Mouse (Mus musculus) liver, embryonic 11.5 days (tissue): ENCODE data around the gene Myog. TPM values are rescaled to one million over a fixed set of nuclear protein-coding genes. Genes with fewer than 3 reads are reported as not detected.

Experiments
- ATAC-seq: fragments of 200-750 bp; cut with Nextera tagmentation; replicated peaks from 2 replicates; pipeline ENCODE4 v1.8.0; 2017; ENCODE audit warnings: moderate number of reproducible peaks, mild to moderate bottlenecking, moderate TSS enrichment, moderate library complexity; ENCODE audit not compliant: low FRiP score
- DNase-seq: peaks from one replicate; pipeline ENCODE4 v3.0.0-alpha.2; 2017; ENCODE audit warnings: low spot score
- H3K27ac ChIP-seq: fragments of 300-500 bp; sonication (generic); 2 replicates; pipeline ENCODE4 v1.5.1; 2014; ENCODE audit warnings: mild to moderate bottlenecking, low read depth, low read length, control low read depth
- H3K27me3 ChIP-seq: fragments of 300-500 bp; sonication (generic); replicated peaks from 2 replicates; pipeline ENCODE4 v1.6.1; 2014; ENCODE audit warnings: low read length, mixed read lengths; ENCODE audit not compliant: control insufficient read depth, insufficient read depth
- H3K36me3 ChIP-seq: fragments of 300-500 bp; sonication (generic); 2 replicates; pipeline ENCODE4 v1.6.1; 2014; ENCODE audit warnings: mild to moderate bottlenecking, low read length, moderate library complexity, mixed read lengths; ENCODE audit not compliant: control insufficient read depth, insufficient read depth
- H3K4me1 ChIP-seq: fragments of 300-500 bp; sonication (generic); replicated peaks from 2 replicates; pipeline ENCODE4 v1.6.1; 2014; ENCODE audit warnings: low read length, mixed read lengths; ENCODE audit not compliant: control insufficient read depth, insufficient read depth
- H3K4me2 ChIP-seq: fragments of 300-500 bp; sonication (generic); 2 replicates; pipeline ENCODE4 v1.6.1; 2014; ENCODE audit warnings: mild to moderate bottlenecking, control low read depth, moderate library complexity
- H3K4me3 ChIP-seq: fragments of 300-500 bp; sonication (generic); 2 replicates; pipeline ENCODE4 v1.5.1; 2014; ENCODE audit warnings: low read depth, low read length, control low read depth
- H3K9ac ChIP-seq: fragments of 300-500 bp; sonication (generic); 2 replicates; pipeline ENCODE4 v1.6.1; 2014; ENCODE audit warnings: low read depth, low read length, control low read depth
- H3K9me3 ChIP-seq: fragments of 300-500 bp; sonication (generic); 2 replicates; pipeline ENCODE4 v1.6.1; 2016; ENCODE audit warnings: low read length, inconsistent platforms, mixed read lengths; ENCODE audit not compliant: control insufficient read depth
- WGBS: fragments of 180-500 bp; shearing (Covaris S2); extraction: QIAGEN DNeasy Blood & Tissue Kit; methylation state at CpG from one replicate; pipeline ENCODE4 v1.1.7; 2014; 5-methylcytosine and 5-hydroxymethylcytosine counted together
- polyA plus RNA-seq: library from polyadenylated mRNA; unstranded; fragments of >200 nt; fragmentation: Nextera tagmentation; extraction: Ambion mirVana; gene quantifications from 2 replicates; pipeline ENCODE4 v1.2.1, GENCODE M21; 2014

Myog gene
- polyA plus RNA-seq, 1 experiment from 2014 or later: 5.2 TPM

GRCm38 (mm10) chr1:134322591-134322990 lies 32.8 kb downstream of the Myog start:
- no peak overlapping the region for H3K9ac ChIP-seq
- H3K9me3 ChIP-seq: no peaks in the 10 kb centered on the region
- 76% methylated on average over 6 of the region's 6 CpGs for WGBS
- no peak for ATAC-seq
- DNase-seq: no peak
- 0 out of 2 replicates have a peak, but pooled peaks cover 2% of the 10 kb centered on the region for H3K27me3 ChIP-seq
- H3K4me1 ChIP-seq: no peaks in the 10 kb centered on the region
- no peak overlapping the region for H3K4me3 ChIP-seq
- no peak overlapping the region for H3K4me2 ChIP-seq
- H3K36me3 ChIP-seq: no peaks in the 10 kb centered on the region
- H3K27ac ChIP-seq: no peak overlapping the region

- 85% methylated on average over 12 of the region's 12 CpGs for WGBS
- Histone ChIP-seq H3K9ac (no peak overlapping the region), H3K4me2 (no peak overlapping the region), H3K9me3 (no peaks in the 10 kb centered on the region), H3K4me3 (no peak overlapping the region), H3K27me3 (0 out of 2 replicates have a peak, but pooled peaks cover 2% of the 10 kb centered on the region), H3K4me1 (no peaks in the 10 kb centered on the region), H3K27ac (no peak overlapping the region), H3K36me3 (no peaks in the 10 kb centered on the region)
- DNase-seq: no peak
- ATAC-seq: no peak
Measured at GRCm38 (mm10) chr1:134326841-134327346, 37.1 kb downstream of the Myog start.

- peak; percentile 51 for DNase-seq
- H3K36me3 ChIP-seq: no peaks in the 10 kb centered on the region
- WGBS: 51% methylated on average over 20 of the region's 20 CpGs
- no peaks in the 10 kb centered on the region for H3K27me3 ChIP-seq
- 0 out of 2 replicates have a peak, but pooled peaks have one; percentile 6 for ATAC-seq
- no peaks in the 10 kb centered on the region for H3K9me3 ChIP-seq
- no peak overlapping the region for H3K4me3 ChIP-seq
- H3K4me1 ChIP-seq: peaks cover 13% of the 10 kb centered on the region
- H3K27ac ChIP-seq: no peak overlapping the region
- no peak overlapping the region for H3K4me2 ChIP-seq
- H3K9ac ChIP-seq: no peak overlapping the region
Measured at GRCm38 (mm10) chr1:134331879-134332635, 42.3 kb downstream of the Myog start.

GRCm38 (mm10) chr1:134332770-134333271 lies 43.0 kb downstream of the Myog start, which contains the start of gene Ppfia4:
Gene Ppfia4 (minus strand): TSS chr1:134332928.
- Histone ChIP-seq H3K4me1 (peaks cover 13% of the 10 kb centered on the region), H3K4me3 (no peak within 1 kb of the TSS), H3K36me3 (no peaks in the 10 kb centered on the region), H3K9me3 (no peaks in the 10 kb centered on the region), H3K4me2 (no peak within 1 kb of the TSS), H3K9ac (no peak within 1 kb of the TSS), H3K27me3 (no peaks in the 10 kb centered on the region), H3K27ac (no peak within 1 kb of the TSS)
- DNase-seq (no peak), ATAC-seq (0 out of 2 replicates have a peak, but pooled peaks have one; percentile 6)
- WGBS: 48% methylated on average over 13 of the region's 13 CpGs

- Histone ChIP-seq H3K9me3 (no peaks in the 10 kb centered on the region), H3K4me2 (no peak overlapping the region), H3K36me3 (no peaks in the 10 kb centered on the region), H3K9ac (no peak overlapping the region), H3K4me1 (peaks cover 13% of the 10 kb centered on the region), H3K4me3 (no peak overlapping the region), H3K27ac (no peak overlapping the region), H3K27me3 (no peaks in the 10 kb centered on the region)
- ATAC-seq (no peak), DNase-seq (no peak)
- WGBS: 76% methylated on average over 10 of the region's 10 CpGs
Measured at GRCm38 (mm10) chr1:134333371-134334110, 43.8 kb downstream of the Myog start.

- no peaks in the 10 kb centered on the region for H3K9me3 ChIP-seq
- no peak overlapping the region for H3K4me2 ChIP-seq
- H3K27me3 ChIP-seq: no peaks in the 10 kb centered on the region
- no peak overlapping the region for H3K9ac ChIP-seq
- H3K4me3 ChIP-seq: no peak overlapping the region
- WGBS: 51% methylated on average over 7 of the region's 7 CpGs
- DNase-seq: no peak
- ATAC-seq: no peak
- peaks cover 13% of the 10 kb centered on the region for H3K4me1 ChIP-seq
- no peak overlapping the region for H3K27ac ChIP-seq
- no peaks in the 10 kb centered on the region for H3K36me3 ChIP-seq
Measured at GRCm38 (mm10) chr1:134334111-134334827, 44.5 kb downstream of the Myog start.

GRCm38 (mm10) chr1:134335211-134335923 lies 45.6 kb downstream of the Myog start:
- ATAC-seq (no peak), DNase-seq (no peak)
- Histone ChIP-seq H3K4me2 (no peak overlapping the region), H3K27ac (no peak overlapping the region), H3K36me3 (no peaks in the 10 kb centered on the region), H3K4me1 (peaks cover 13% of the 10 kb centered on the region), H3K27me3 (no peaks in the 10 kb centered on the region), H3K9me3 (no peaks in the 10 kb centered on the region), H3K9ac (no peak overlapping the region), H3K4me3 (no peak overlapping the region)
- 69% methylated on average over 13 of the region's 13 CpGs for WGBS
